Mouse (Mus musculus): ENCODE measurements at regions not wholly inside any gene's neighbourhood (a gene's known extent, or its start where the extent isn't known, plus 50 kb on each side); places are given as distances from the start of the nearest gene placed in this dataset.

GRCm38 (mm10) chr1:128724433-128725091 is 132.5 kb upstream of the Cxcr4 start:
- DNase-seq (ENCODE audit: low spot score) = no peak

GRCm38 (mm10) chr1:128723843-128724242 is 131.8 kb upstream of the Cxcr4 start:
- no peak for DNase-seq (ENCODE audit: low spot score)

GRCm38 (mm10) chr1:128722061-128722471 is 130.0 kb upstream of the Cxcr4 start:
- no peak for DNase-seq (ENCODE audit: low spot score)

GRCm38 (mm10) chr1:128714843-128715242 is 122.8 kb upstream of the Cxcr4 start:
- no peak for DNase-seq (ENCODE audit: low spot score)

GRCm38 (mm10) chr1:128712876-128713275 is 120.8 kb upstream of the Cxcr4 start:
- DNase-seq (ENCODE audit: low spot score) = no peak

- no peak for DNase-seq (ENCODE audit: low spot score)
These were observed 119.0 kb upstream of the Cxcr4 start for GRCm38 (mm10) chr1:128711121-128711520.

- no peak for DNase-seq (ENCODE audit: low spot score)
These were observed 115.7 kb upstream of the Cxcr4 start for GRCm38 (mm10) chr1:128707747-128708146.

- DNase-seq (ENCODE audit: low spot score) = no peak
These were observed 114.1 kb upstream of the Cxcr4 start for GRCm38 (mm10) chr1:128706167-128706566.

- DNase-seq (ENCODE audit: low spot score) = no peak
These were observed 113.0 kb upstream of the Cxcr4 start for GRCm38 (mm10) chr1:128705071-128705503.

- DNase-seq (ENCODE audit: low spot score) = no peak
These were observed 109.2 kb upstream of the Cxcr4 start for GRCm38 (mm10) chr1:128701326-128701725.

- DNase-seq (ENCODE audit: low spot score) = no peak
These were observed 105.9 kb upstream of the Cxcr4 start for GRCm38 (mm10) chr1:128697962-128698361.

GRCm38 (mm10) chr1:128695936-128696335 is 103.8 kb upstream of the Cxcr4 start:
- DNase-seq (ENCODE audit: low spot score) = no peak

GRCm38 (mm10) chr1:128692799-128693198 is 100.7 kb upstream of the Cxcr4 start:
- no peak for DNase-seq (ENCODE audit: low spot score)

- no peak for DNase-seq (ENCODE audit: low spot score)
These were observed 100.2 kb upstream of the Cxcr4 start for GRCm38 (mm10) chr1:128692313-128692712.

- no peak for DNase-seq (ENCODE audit: low spot score)
These were observed 95.3 kb upstream of the Cxcr4 start for GRCm38 (mm10) chr1:128687236-128687927.

- no peak for DNase-seq (ENCODE audit: low spot score)
These were observed 93.5 kb upstream of the Cxcr4 start for GRCm38 (mm10) chr1:128685467-128686137.

- no peak for DNase-seq (ENCODE audit: low spot score)
These were observed 90.8 kb upstream of the Cxcr4 start for GRCm38 (mm10) chr1:128682942-128683341.

GRCm38 (mm10) chr1:128681261-128681660 is 89.2 kb upstream of the Cxcr4 start:
- no peak for DNase-seq (ENCODE audit: low spot score)

GRCm38 (mm10) chr1:128680538-128680937 is 88.4 kb upstream of the Cxcr4 start:
- no peak for DNase-seq (ENCODE audit: low spot score)

GRCm38 (mm10) chr1:128680012-128680411 is 87.9 kb upstream of the Cxcr4 start:
- no peak for DNase-seq (ENCODE audit: low spot score)

GRCm38 (mm10) chr1:128679005-128679980 is 87.2 kb upstream of the Cxcr4 start:
- DNase-seq (ENCODE audit: low spot score) = no peak

- DNase-seq (ENCODE audit: low spot score) = no peak
These were observed 83.4 kb upstream of the Cxcr4 start for GRCm38 (mm10) chr1:128675538-128675937.
